ENCODE assay signal across 14 mouse cellular contexts in genomic region chr13:37442058-37442457, GRCm38 (mm10).
DNase-seq lines count a peak whose midpoint lies in the region; ATAC-seq and TF ChIP-seq lines count a peak whose summit lies in the region.
"Had no signal": no experiment of that assay in that cellular context is flagged by ENCODE, and none has a peak within 500 bp of the region (broad histone marks: within the 10 kb centered on the region; RNA-seq: fewer than 3 reads in every experiment).

No protein-coding gene starts in this region.

- H3K4me2 ChIP-seq in lung, postnatal 0 days (replicated peaks; ENCODE audit: low read depth, low read length), result no peak overlapping the region
- H3K4me2 ChIP-seq in intestine, embryonic 15.5 days (replicated peaks), result no peak overlapping the region
- H3K4me2 ChIP-seq: embryonic facial prominence, embryonic 13.5 days had no signal

- H3K4me3 ChIP-seq in heart, adult 2 months, result no peak overlapping the region
- H3K4me3 ChIP-seq in ES-E14 (ENCODE audit: insufficient read depth in 1 of 2, low read depth in 1 of 2, low read length in 2 of 2, poor library complexity in 1 of 2, severe bottlenecking in 1 of 2), result no peak overlapping the region
- no peak overlapping the region for H3K4me3 ChIP-seq in lung, postnatal 0 days (ENCODE audit: low read depth, low read length)
- no peak overlapping the region for H3K4me3 ChIP-seq in intestine, embryonic 15.5 days (replicated peaks)
- H3K4me3 ChIP-seq: embryonic facial prominence, embryonic 13.5 days had no signal

- H3K27me3 ChIP-seq in heart, adult 2 months (ENCODE audit: control insufficient read depth, insufficient read depth, low read length), result no peaks in the 10 kb centered on the region
- H3K27me3 ChIP-seq in lung, postnatal 0 days (replicated peaks; ENCODE audit: insufficient read depth, low read length), result no peaks in the 10 kb centered on the region
- 0 out of 2 replicates have a peak, but pooled peaks cover 2% of the 10 kb centered on the region for H3K27me3 ChIP-seq in intestine, embryonic 15.5 days (replicated peaks)

- no peaks in the 10 kb centered on the region; the same call in 1 of the 2 replicates for H3K36me3 ChIP-seq in heart, adult 2 months (ENCODE audit: control insufficient read depth, insufficient read depth, low read length)
- H3K36me3 ChIP-seq in ES-E14 (ENCODE audit: control insufficient read depth, insufficient read depth, low read length, poor library complexity, severe bottlenecking), result no peaks in the 10 kb centered on the region
- no peaks in the 10 kb centered on the region for H3K36me3 ChIP-seq in lung, postnatal 0 days (ENCODE audit: insufficient read depth, low read length)
- no peaks in the 10 kb centered on the region for H3K36me3 ChIP-seq in intestine, embryonic 15.5 days
- H3K36me3 ChIP-seq: embryonic facial prominence, embryonic 13.5 days had no signal

- H3K9ac ChIP-seq in heart, adult 2 months (ENCODE audit: low read depth, low read length), result no peak overlapping the region
- H3K9ac ChIP-seq in ES-E14 (ENCODE audit: insufficient read depth, low read depth, low read length, poor library complexity, severe bottlenecking), result no peak overlapping the region
- H3K9ac ChIP-seq in lung, postnatal 0 days (replicated peaks; ENCODE audit: low read depth), result no peak overlapping the region
- no peak overlapping the region for H3K9ac ChIP-seq in intestine, embryonic 15.5 days
- H3K9ac ChIP-seq: embryonic facial prominence, embryonic 13.5 days had no signal

- peaks cover 19% of the 10 kb centered on the region for H3K4me1 ChIP-seq in heart, adult 2 months (ENCODE audit: control insufficient read depth, insufficient read depth, low read length)
- H3K4me1 ChIP-seq in ES-E14 (ENCODE audit: control insufficient read depth in 2 of 2, insufficient read depth in 2 of 2, low read length in 2 of 2, poor library complexity in 1 of 2), result peaks cover 25 to 33% of the 10 kb centered on the region in 2 experiments
- H3K4me1 ChIP-seq in lung, postnatal 0 days (ENCODE audit: insufficient read depth, low read depth, low read length), result peaks cover 18% of the 10 kb centered on the region; the same call in 1 of the 2 replicates
- peaks cover 11% of the 10 kb centered on the region; the same call in 1 of the 2 replicates for H3K4me1 ChIP-seq in intestine, embryonic 15.5 days (replicated peaks)

- no peak for TF ChIP-seq CTCF in heart, adult 2 months (IDR thresholded peaks at IDR 0.05)
- TF ChIP-seq CTCF in lung, postnatal 0 days (IDR thresholded peaks at IDR 0.05), result no peak

- intact Hi-C loops in heart, adult 2 months (cut with DNase I), result no loop called here

- WGBS in heart, adult 2 months, result 36% methylated on average over 4 of the region's 4 CpGs
- WGBS in lung, postnatal 0 days, result 9% methylated on average over 4 of the region's 4 CpGs
- 36% methylated on average over 4 of the region's 4 CpGs for WGBS in intestine, embryonic 15.5 days

- DNase-seq in heart, adult 2 months, result peak in 1 of 2 experiments; percentile 35
- DNase-seq in heart, postnatal 4 days, result no peak
- no peak for DNase-seq in ES-E14 (ENCODE audit: low read depth, low spot score)
- peak; percentile 46 for DNase-seq in lung, postnatal 0 days (ENCODE audit: low spot score)
- no peak for DNase-seq in right cerebral cortex, postnatal 10 days (ENCODE audit: low spot score in 2 of 2)
- DNase-seq: cerebellum, postnatal 25 days; liver; right cerebral cortex, postnatal 25 days; thymus, adult 18-20 months had no signal

- no peaks in the 10 kb centered on the region for H3K79me2 ChIP-seq in heart, adult 2 months (replicated peaks; ENCODE audit: control insufficient read depth, insufficient read depth, low read length)

- H3K9me3 ChIP-seq in ES-E14 (ENCODE audit: control insufficient read depth, insufficient read depth, low read depth, low read length), result no peaks in the 10 kb centered on the region
- H3K9me3 ChIP-seq in lung, postnatal 0 days (ENCODE audit: low read length), result no peaks in the 10 kb centered on the region
- H3K9me3 ChIP-seq in intestine, embryonic 15.5 days, result no peaks in the 10 kb centered on the region
- H3K9me3 ChIP-seq: embryonic facial prominence, embryonic 13.5 days had no signal

- peak; percentile 55 for ATAC-seq in common myeloid progenitor, adult 5-6 weeks (replicated peaks; ENCODE audit: low read depth, poor library complexity, severe bottlenecking)
- no peak for ATAC-seq in lung, postnatal 0 days
- no peak for ATAC-seq in intestine, embryonic 15.5 days
- ATAC-seq: hindbrain, postnatal 0 days had no signal

- H3K27ac ChIP-seq in heart, adult 2 months, result peak overlapping the region; percentile 64; the same call in 1 of the 2 replicates
- peak overlapping the region; percentile 18; the same call in 1 of the 2 replicates for H3K27ac ChIP-seq in ES-E14 (ENCODE audit: insufficient read depth, low read depth, low read length, poor library complexity, severe bottlenecking)
- peak overlapping the region; percentile 87 for H3K27ac ChIP-seq in lung, postnatal 0 days (ENCODE audit: low read length)
- no peak overlapping the region for H3K27ac ChIP-seq in intestine, embryonic 15.5 days
- H3K27ac ChIP-seq: hindbrain, postnatal 0 days; kidney, postnatal 0 days had no signal

- no peak for TF ChIP-seq POLR2A in heart, adult 2 months (IDR thresholded peaks at IDR 0.05; ENCODE audit: insufficient read depth, low read depth, low read length)

- 0 out of 2 replicates have a peak, but pooled peaks have one; percentile 34 for TF ChIP-seq EP300 in heart, adult 2 months (IDR thresholded peaks at IDR 0.05; ENCODE audit: insufficient read depth, low read depth, low read length)
- TF ChIP-seq EP300 in lung, postnatal 0 days (IDR thresholded peaks at IDR 0.05), result no peak

- in situ Hi-C loops in ES-E14 (cut with MboI; ENCODE audit: low sequenced_read_pairs in 2 of 2, unreplicated experiment in 2 of 2), result no loop called here

TF ChIP-seq in ES-E14, 5 proteins besides CTCF, POLR2A, EP300 and RAD21:
- TF ChIP-seq MAFK (IDR thresholded peaks at IDR 0.05; ENCODE audit: insufficient read depth, low read depth, low read length), result no peak
- no peak for TF ChIP-seq ZC3H11A (IDR thresholded peaks at IDR 0.05; ENCODE audit: borderline replicate concordance, low read depth, low read length)
- TF ChIP-seq ZNF384 (IDR thresholded peaks at IDR 0.05; ENCODE audit: low read depth, low read length), result no peak
- no peak for TF ChIP-seq CHD2 (IDR thresholded peaks at IDR 0.05; ENCODE audit: low read depth, low read length)
- no peak for TF ChIP-seq HCFC1 (IDR thresholded peaks at IDR 0.05; ENCODE audit: borderline replicate concordance, insufficient read depth, low read length)
TF ChIP-seq in ES-E14: peak in this region for 0.
